Mouse (Mus musculus) limb, embryonic 12.5 days (tissue): ENCODE measurements around the gene Slc44a1. TPM values are rescaled to one million over a fixed set of nuclear protein-coding genes. Genes with fewer than 3 reads are reported as not detected.

Source experiments
- ATAC-seq: fragments of 200-750 bp; cut with Nextera tagmentation; 2 replicates; pipeline ENCODE4 v1.8.0; 2017; ENCODE audit warnings: low read depth, moderate TSS enrichment; ENCODE audit not compliant: insufficient number of reproducible peaks, insufficient read depth, low FRiP score, low TSS enrichment
- H3K27ac ChIP-seq: fragments of 300-500 bp; sonication (generic); 2 replicates; pipeline ENCODE4 v1.5.1; 2016; ENCODE audit warnings: mild to moderate bottlenecking, moderate library complexity
- H3K27me3 ChIP-seq: fragments of 300-500 bp; sonication (generic); 2 replicates; pipeline ENCODE4 v1.6.1; 2016; ENCODE audit warnings: mild to moderate bottlenecking, moderate library complexity
- H3K36me3 ChIP-seq: fragments of 300-500 bp; sonication (generic); 2 replicates; pipeline ENCODE4 v1.6.1; 2016; ENCODE audit warnings: mild to moderate bottlenecking, moderate library complexity
- H3K4me1 ChIP-seq: fragments of 300-500 bp; sonication (generic); replicated peaks from 2 replicates; pipeline ENCODE4 v1.6.1; 2016
- H3K4me2 ChIP-seq: fragments of 300-500 bp; sonication (generic); 2 replicates; pipeline ENCODE4 v1.6.1; 2016; ENCODE audit warnings: mild to moderate bottlenecking, moderate library complexity
- H3K4me3 ChIP-seq: fragments of 300-500 bp; sonication (generic); replicated peaks from 2 replicates; pipeline ENCODE4 v1.5.1; 2016; ENCODE audit warnings: mild to moderate bottlenecking
- H3K9ac ChIP-seq: fragments of 300-500 bp; sonication (generic); replicated peaks from 2 replicates; pipeline ENCODE4 v1.6.1; 2016; ENCODE audit warnings: mild to moderate bottlenecking, moderate library complexity
- H3K9me3 ChIP-seq: fragments of 300-500 bp; sonication (generic); 2 replicates; pipeline ENCODE4 v1.6.1; 2016; ENCODE audit warnings: mild to moderate bottlenecking, moderate library complexity
- WGBS: fragments of 180-500 bp; shearing (Covaris S2); methylation state at CpG from one replicate; pipeline ENCODE4 v1.1.7; 2016; 5-methylcytosine and 5-hydroxymethylcytosine counted together
- polyA plus RNA-seq: library from polyadenylated mRNA; unstranded; fragments of >200 nt; fragmentation: Nextera tagmentation; extraction: Ambion mirVana; gene quantifications from 2 replicates; pipeline ENCODE4 v1.2.1, GENCODE M21; 2016

Slc44a1 gene
- polyA plus RNA-seq, 1 experiment from 2014 or later, result 34.5 TPM

GRCm38 (mm10) chr4:53516011-53516532 lies 75.9 kb downstream of the Slc44a1 start:
- no peak overlapping the region for H3K4me2 ChIP-seq
- ATAC-seq, result no peak
- H3K9ac ChIP-seq, result no peak overlapping the region
- no peaks in the 10 kb centered on the region for H3K9me3 ChIP-seq
- no peaks in the 10 kb centered on the region for H3K27me3 ChIP-seq
- H3K27ac ChIP-seq, result no peak overlapping the region
- no peaks in the 10 kb centered on the region for H3K36me3 ChIP-seq
- WGBS, result 83% methylated on average over 6 of the region's 6 CpGs
- no peak overlapping the region for H3K4me3 ChIP-seq
- H3K4me1 ChIP-seq, result peaks cover 16% of the 10 kb centered on the region

- H3K4me2 ChIP-seq, result no peak overlapping the region
- no peak overlapping the region for H3K27ac ChIP-seq
- no peaks in the 10 kb centered on the region for H3K4me1 ChIP-seq
- ATAC-seq, result no peak
- H3K4me3 ChIP-seq, result no peak overlapping the region
- no peaks in the 10 kb centered on the region for H3K9me3 ChIP-seq
- H3K36me3 ChIP-seq, result no peaks in the 10 kb centered on the region
- no peak overlapping the region for H3K9ac ChIP-seq
- WGBS, result 99% methylated on average over 2 of the region's 2 CpGs
- no peaks in the 10 kb centered on the region for H3K27me3 ChIP-seq
Measured at GRCm38 (mm10) chr4:53519429-53519828, 79.2 kb downstream of the Slc44a1 start.

GRCm38 (mm10) chr4:53521028-53521427 lies 80.8 kb downstream of the Slc44a1 start:
- H3K36me3 ChIP-seq, result no peaks in the 10 kb centered on the region; the same call in 1 of the 2 replicates
- H3K9ac ChIP-seq, result no peak overlapping the region
- whole genome bisulfite sequencing, result 42% methylated on average over 8 of the region's 8 CpGs
- no peaks in the 10 kb centered on the region for H3K27me3 ChIP-seq
- H3K4me2 ChIP-seq, result no peak overlapping the region
- no peak for ATAC-seq
- H3K9me3 ChIP-seq, result no peaks in the 10 kb centered on the region
- H3K27ac ChIP-seq, result no peak overlapping the region
- H3K4me3 ChIP-seq, result no peak overlapping the region
- no peaks in the 10 kb centered on the region for H3K4me1 ChIP-seq

- Histone ChIP-seq H3K9ac (no peak overlapping the region), H3K4me1 (no peaks in the 10 kb centered on the region), H3K4me3 (no peak overlapping the region), H3K9me3 (no peaks in the 10 kb centered on the region), H3K36me3 (no peaks in the 10 kb centered on the region; the same call in 1 of the 2 replicates), H3K27me3 (no peaks in the 10 kb centered on the region), H3K4me2 (no peak overlapping the region), H3K27ac (no peak overlapping the region)
- 89% methylated on average over 8 of the region's 8 CpGs for WGBS
- no peak for ATAC-seq
Measured at GRCm38 (mm10) chr4:53522655-53523054, 82.4 kb downstream of the Slc44a1 start.

GRCm38 (mm10) chr4:53525503-53525902 lies 85.3 kb downstream of the Slc44a1 start:
- Histone ChIP-seq H3K36me3 (no peaks in the 10 kb centered on the region; the same call in 1 of the 2 replicates), H3K27ac (no peak overlapping the region), H3K4me2 (no peak overlapping the region), H3K9me3 (no peaks in the 10 kb centered on the region), H3K4me1 (no peaks in the 10 kb centered on the region), H3K9ac (no peak overlapping the region), H3K27me3 (no peaks in the 10 kb centered on the region), H3K4me3 (no peak overlapping the region)
- WGBS, result 92% methylated on average over 6 of the region's 6 CpGs
- ATAC-seq, result no peak

GRCm38 (mm10) chr4:53525994-53526393 lies 85.8 kb downstream of the Slc44a1 start:
- H3K4me3 ChIP-seq, result no peak overlapping the region
- H3K27me3 ChIP-seq, result no peaks in the 10 kb centered on the region
- no peaks in the 10 kb centered on the region for H3K9me3 ChIP-seq
- no peaks in the 10 kb centered on the region for H3K4me1 ChIP-seq
- H3K27ac ChIP-seq, result no peak overlapping the region
- no peak overlapping the region for H3K4me2 ChIP-seq
- H3K36me3 ChIP-seq, result no peaks in the 10 kb centered on the region; the same call in 1 of the 2 replicates
- H3K9ac ChIP-seq, result no peak overlapping the region
- 95% methylated on average over 1 of the region's 1 CpGs for WGBS
- ATAC-seq, result no peak

- Histone ChIP-seq H3K4me2 (no peak overlapping the region), H3K36me3 (no peaks in the 10 kb centered on the region; the same call in 1 of the 2 replicates), H3K4me1 (no peaks in the 10 kb centered on the region), H3K9me3 (no peaks in the 10 kb centered on the region), H3K4me3 (no peak overlapping the region), H3K9ac (no peak overlapping the region), H3K27ac (no peak overlapping the region), H3K27me3 (no peaks in the 10 kb centered on the region)
- 73% methylated on average over 2 of the region's 2 CpGs for WGBS
- no peak for ATAC-seq
Measured at GRCm38 (mm10) chr4:53526446-53526845, 86.2 kb downstream of the Slc44a1 start.

GRCm38 (mm10) chr4:53535795-53536194 lies 95.6 kb downstream of the Slc44a1 start:
- no peak overlapping the region for H3K27ac ChIP-seq
- H3K9ac ChIP-seq, result no peak overlapping the region
- H3K27me3 ChIP-seq, result no peaks in the 10 kb centered on the region
- H3K4me2 ChIP-seq, result no peak overlapping the region
- ATAC-seq, result no peak
- H3K36me3 ChIP-seq, result no peaks in the 10 kb centered on the region; the same call in 1 of the 2 replicates
- no peaks in the 10 kb centered on the region for H3K4me1 ChIP-seq
- no peak overlapping the region for H3K4me3 ChIP-seq
- no peaks in the 10 kb centered on the region for H3K9me3 ChIP-seq
- WGBS, result 84% methylated on average over 12 of the region's 12 CpGs

- H3K27me3 ChIP-seq, result no peaks in the 10 kb centered on the region
- 0 out of 2 replicates have a peak, but pooled peaks cover 2% of the 10 kb centered on the region for H3K36me3 ChIP-seq
- no peak overlapping the region for H3K4me3 ChIP-seq
- H3K9ac ChIP-seq, result no peak overlapping the region
- no peaks in the 10 kb centered on the region for H3K4me1 ChIP-seq
- H3K27ac ChIP-seq, result no peak overlapping the region
- H3K9me3 ChIP-seq, result no peaks in the 10 kb centered on the region
- no peak for ATAC-seq
- no peak overlapping the region for H3K4me2 ChIP-seq
Measured at GRCm38 (mm10) chr4:53537101-53537500, 96.9 kb downstream of the Slc44a1 start.

GRCm38 (mm10) chr4:53537539-53537938 lies 97.3 kb downstream of the Slc44a1 start:
- ATAC-seq, result no peak
- H3K27me3 ChIP-seq, result no peaks in the 10 kb centered on the region
- WGBS, result 89% methylated on average over 2 of the region's 2 CpGs
- 0 out of 2 replicates have a peak, but pooled peaks cover 4% of the 10 kb centered on the region for H3K36me3 ChIP-seq
- no peak overlapping the region for H3K9ac ChIP-seq
- no peaks in the 10 kb centered on the region for H3K9me3 ChIP-seq
- no peak overlapping the region for H3K4me3 ChIP-seq
- no peaks in the 10 kb centered on the region for H3K4me1 ChIP-seq
- H3K27ac ChIP-seq, result no peak overlapping the region
- no peak overlapping the region for H3K4me2 ChIP-seq

- no peak overlapping the region for H3K4me2 ChIP-seq
- no peaks in the 10 kb centered on the region for H3K9me3 ChIP-seq
- 93% methylated on average over 11 of the region's 11 CpGs for WGBS
- ATAC-seq, result no peak
- no peaks in the 10 kb centered on the region for H3K27me3 ChIP-seq
- no peak overlapping the region for H3K4me3 ChIP-seq
- H3K27ac ChIP-seq, result no peak overlapping the region
- no peaks in the 10 kb centered on the region for H3K4me1 ChIP-seq
- peaks cover 7% of the 10 kb centered on the region; the same call in 1 of the 2 replicates for H3K36me3 ChIP-seq
- H3K9ac ChIP-seq, result no peak overlapping the region
Measured at GRCm38 (mm10) chr4:53538600-53538999, 98.4 kb downstream of the Slc44a1 start.

- no peak overlapping the region for H3K4me3 ChIP-seq
- 93% methylated on average over 11 of the region's 11 CpGs for WGBS
- no peak overlapping the region for H3K4me2 ChIP-seq
- no peak overlapping the region for H3K9ac ChIP-seq
- H3K4me1 ChIP-seq, result no peaks in the 10 kb centered on the region
- H3K27me3 ChIP-seq, result no peaks in the 10 kb centered on the region
- no peaks in the 10 kb centered on the region for H3K9me3 ChIP-seq
- ATAC-seq, result no peak
- H3K27ac ChIP-seq, result no peak overlapping the region
- H3K36me3 ChIP-seq, result peaks cover 12% of the 10 kb centered on the region
Measured at GRCm38 (mm10) chr4:53539929-53540328, 99.7 kb downstream of the Slc44a1 start.
